Mouse (Mus musculus) G1E (cell line): ENCODE data around the gene Ofd1.

ENCODE experiments used
- CTCF ChIP-seq: IDR thresholded peaks from 2 replicates; pipeline ENCODE4 v1.5.1; 2012; ENCODE audit warnings: low read depth, low read length, inconsistent platforms, mixed read lengths
- TAL1 ChIP-seq: conservative IDR thresholded peaks from 2 replicates; pipeline ENCODE4 v1.6.1; 2012; ENCODE audit warnings: low read depth, low read length, inconsistent platforms, mixed read lengths

DNA sequence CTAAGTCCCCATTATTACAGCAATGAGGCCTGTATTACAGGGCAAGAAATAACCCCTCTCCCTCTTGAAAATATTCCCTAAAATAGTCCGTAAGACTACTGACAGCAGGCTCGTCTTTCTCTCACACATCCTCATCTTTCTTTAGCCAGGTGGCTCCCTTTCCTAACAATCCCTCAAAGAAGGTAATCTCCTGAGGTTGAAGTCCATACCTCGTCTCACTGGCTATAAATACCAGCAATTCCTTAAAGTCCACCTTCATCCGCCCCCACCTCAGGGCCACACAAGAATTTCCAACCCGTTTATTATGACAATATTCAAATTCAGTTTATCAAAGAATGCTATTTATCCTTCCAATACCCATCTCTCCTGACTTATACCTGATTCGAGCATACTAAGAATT is 32.1 kb upstream of the Ofd1 start:
- TF ChIP-seq CTCF = no peak
- TF ChIP-seq TAL1 = no peak
